Mouse (Mus musculus): ENCODE measurements at regions not wholly inside any gene's neighbourhood (a gene's known extent, or its start where the extent isn't known, plus 50 kb on each side); places are given as distances from the start of the nearest gene placed in this dataset.

GRCm38 (mm10) chr1:127011901-127012300, 181.3 kb upstream of the Nckap5 start:
- no peak for DNase-seq (ENCODE audit: extremely low spot score, low spot score)

- DNase-seq (ENCODE audit: extremely low spot score, low spot score) = no peak
These were observed 179.1 kb upstream of the Nckap5 start for GRCm38 (mm10) chr1:127009699-127010098.

GRCm38 (mm10) chr1:127001700-127002099, 171.1 kb upstream of the Nckap5 start:
- no peak for DNase-seq (ENCODE audit: extremely low spot score, low spot score)

- peak; percentile 53 for DNase-seq (ENCODE audit: extremely low spot score, low spot score)
These were observed 162.6 kb upstream of the Nckap5 start for GRCm38 (mm10) chr1:126993061-126993640.

- DNase-seq (ENCODE audit: extremely low spot score, low spot score) = peak; percentile 21
These were observed 161.8 kb upstream of the Nckap5 start for GRCm38 (mm10) chr1:126992441-126992840.

GRCm38 (mm10) chr1:126982805-126983204, 152.2 kb upstream of the Nckap5 start:
- no peak for DNase-seq (ENCODE audit: extremely low spot score, low spot score)

GRCm38 (mm10) chr1:126980311-126980710, 149.7 kb upstream of the Nckap5 start:
- no peak for DNase-seq (ENCODE audit: extremely low spot score, low spot score)

GRCm38 (mm10) chr1:126973871-126974270, 143.3 kb upstream of the Nckap5 start:
- DNase-seq (ENCODE audit: extremely low spot score, low spot score) = no peak

- no peak for DNase-seq (ENCODE audit: extremely low spot score, low spot score)
These were observed 141.3 kb upstream of the Nckap5 start for GRCm38 (mm10) chr1:126971777-126972421.

GRCm38 (mm10) chr1:126971118-126971517, 140.5 kb upstream of the Nckap5 start:
- DNase-seq (ENCODE audit: extremely low spot score, low spot score) = no peak

GRCm38 (mm10) chr1:126966394-126966793, 135.8 kb upstream of the Nckap5 start:
- DNase-seq (ENCODE audit: extremely low spot score, low spot score) = no peak

GRCm38 (mm10) chr1:126955839-126956720, 125.5 kb upstream of the Nckap5 start:
- no peak for DNase-seq (ENCODE audit: extremely low spot score, low spot score)

- DNase-seq (ENCODE audit: extremely low spot score, low spot score) = no peak
These were observed 117.3 kb upstream of the Nckap5 start for GRCm38 (mm10) chr1:126947860-126948259.

- no peak for DNase-seq (ENCODE audit: extremely low spot score, low spot score)
These were observed 102.1 kb upstream of the Nckap5 start for GRCm38 (mm10) chr1:126932658-126933057.

GRCm38 (mm10) chr1:126931754-126932153, 101.2 kb upstream of the Nckap5 start:
- DNase-seq (ENCODE audit: extremely low spot score, low spot score) = peak; percentile 89

GRCm38 (mm10) chr1:126931093-126931492, 100.5 kb upstream of the Nckap5 start:
- DNase-seq (ENCODE audit: extremely low spot score, low spot score) = no peak

GRCm38 (mm10) chr1:126930611-126931010, 100.0 kb upstream of the Nckap5 start:
- DNase-seq (ENCODE audit: extremely low spot score, low spot score) = no peak

- DNase-seq (ENCODE audit: extremely low spot score, low spot score) = no peak
These were observed 99.1 kb upstream of the Nckap5 start for GRCm38 (mm10) chr1:126929666-126930065.

GRCm38 (mm10) chr1:126928186-126928585, 97.6 kb upstream of the Nckap5 start:
- no peak for DNase-seq (ENCODE audit: extremely low spot score, low spot score)

- no peak for DNase-seq (ENCODE audit: extremely low spot score, low spot score)
These were observed 94.8 kb upstream of the Nckap5 start for GRCm38 (mm10) chr1:126925150-126926035.

- no peak for DNase-seq (ENCODE audit: extremely low spot score, low spot score)
These were observed 93.4 kb upstream of the Nckap5 start for GRCm38 (mm10) chr1:126923981-126924380.
